ENCODE assay signal across 17 mouse cellular contexts in the genomic region with DNA sequence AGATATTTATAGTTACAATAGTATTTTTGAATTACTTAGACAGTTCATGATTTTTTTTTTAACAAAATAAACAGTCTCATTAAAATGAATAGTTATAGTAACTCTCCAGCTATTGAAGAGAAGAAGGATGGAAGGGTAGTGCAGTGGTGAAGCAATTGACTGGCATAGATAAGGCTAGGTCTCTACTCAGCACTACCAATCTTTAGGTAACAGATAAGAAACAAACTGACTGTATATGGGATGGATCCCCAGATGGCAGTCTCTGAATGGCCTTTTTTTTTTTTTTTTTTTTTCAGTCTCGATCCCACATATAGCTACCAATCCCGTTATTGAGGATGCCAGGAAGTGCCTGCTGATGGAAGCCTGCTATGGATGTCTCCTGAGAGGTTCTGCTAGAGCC.
DNase-seq lines count a peak whose midpoint lies in the region; TF ChIP-seq lines count a peak whose summit lies in the region.
"Had no signal": no experiment of that assay in that cellular context is flagged by ENCODE, and none has a peak within 500 bp of the region (broad histone marks: within the 10 kb centered on the region; RNA-seq: fewer than 3 reads in every experiment).

No protein-coding gene starts in this region.

- no peak for TF ChIP-seq RAD21 in MEL (IDR thresholded peaks at IDR 0.05; ENCODE audit: low read depth, low read length)

- H3K27ac ChIP-seq in MEL (ENCODE audit: control insufficient read depth, low read depth, low read length), result no peak overlapping the region

- TF ChIP-seq CTCF in MEL (IDR thresholded peaks at IDR 0.05 in 2 of 3, conservative IDR thresholded peaks at IDR 0.05 in 1 of 3; ENCODE audit: control insufficient read depth in 1 of 3, insufficient read depth in 1 of 3, low read depth in 2 of 3, low read length in 3 of 3, poor library complexity in 1 of 3, severe bottlenecking in 1 of 3), result no peak

- TF ChIP-seq POLR2A in MEL (IDR thresholded peaks at IDR 0.05; ENCODE audit: control insufficient read depth in 1 of 2, insufficient read depth in 1 of 2, low read depth in 1 of 2, low read length in 2 of 2, poor library complexity in 1 of 2), result no peak

- no peak overlapping the region for H3K4me3 ChIP-seq in MEL (ENCODE audit: control insufficient read depth in 1 of 2, insufficient read depth in 1 of 2, low read depth in 2 of 2, low read length in 2 of 2)

- H3K27me3 ChIP-seq in MEL (ENCODE audit: control insufficient read depth in 1 of 2, insufficient read depth in 2 of 2, low read length in 2 of 2), result no peaks in the 10 kb centered on the region
- H3K27me3 ChIP-seq: CH12.LX, Patski had no signal

- peaks cover 6 to 7% of the 10 kb centered on the region in 2 experiments; a peak in 2 of 4 replicates for H3K4me1 ChIP-seq in MEL (ENCODE audit: control insufficient read depth in 1 of 2, insufficient read depth in 2 of 2, low read length in 2 of 2)

- no peaks in the 10 kb centered on the region for H3K9me3 ChIP-seq in MEL (replicated peaks; ENCODE audit: insufficient read depth, low read length)
- H3K9me3 ChIP-seq: G1E had no signal

- no peaks in the 10 kb centered on the region; a peak in 2 of 4 replicates for H3K36me3 ChIP-seq in MEL (ENCODE audit: control insufficient read depth in 1 of 2, insufficient read depth in 2 of 2, low read length in 2 of 2)
- H3K36me3 ChIP-seq: G1E had no signal

- no peaks in the 10 kb centered on the region for H3K79me2 ChIP-seq in MEL (ENCODE audit: control insufficient read depth, insufficient read depth, low read length, poor library complexity)

- no peak overlapping the region for H3K9ac ChIP-seq in MEL (ENCODE audit: control insufficient read depth, low read depth, low read length, poor library complexity, severe bottlenecking)

- TF ChIP-seq EP300 in MEL (IDR thresholded peaks at IDR 0.05; ENCODE audit: low read depth in 1 of 2, low read length in 2 of 2), result peak; percentile 56 to 66

- DNase-seq in MEL (ENCODE audit: low read depth, low spot score), result no peak
- DNase-seq in adrenal gland, postnatal 36 days, result no peak
- DNase-seq: adrenal gland, adult 2 months; adrenal gland, adult 8-10 months; adrenal gland, postnatal 10 days; adrenal gland, postnatal 14 days; adrenal gland, postnatal 25 days; B cell, adult 2 months; cerebellum, adult 11 months; cerebellum, adult 11-12 months; cerebellum, adult 18-20 months; cerebellum, adult 2 months; cerebellum, adult 8-10 months; cerebellum, adult 9-10 months had no signal

TF ChIP-seq in MEL, 35 proteins besides CTCF, POLR2A, EP300 and RAD21:
- TF ChIP-seq MAFK (IDR thresholded peaks at IDR 0.05; ENCODE audit: borderline replicate concordance, low read depth, low read length), result no peak
- no peak for TF ChIP-seq SMC3 (IDR thresholded peaks at IDR 0.05; ENCODE audit: low read depth, low read length)
- TF ChIP-seq ZMIZ1 (IDR thresholded peaks at IDR 0.05; ENCODE audit: low read depth, low read length), result no peak
- TF ChIP-seq CHD2 (IDR thresholded peaks at IDR 0.05; ENCODE audit: low read length), result no peak
- TF ChIP-seq ZNF384 (IDR thresholded peaks at IDR 0.05; ENCODE audit: low read depth, low read length), result peak; percentile 90
- no peak for TF ChIP-seq BHLHE40 (IDR thresholded peaks at IDR 0.05; ENCODE audit: borderline replicate concordance, low read depth, low read length)
- TF ChIP-seq MEF2A (IDR thresholded peaks at IDR 0.05; ENCODE audit: extremely low read depth, insufficient replicate concordance, low read depth, low read length, poor library complexity, severe bottlenecking), result no peak
- no peak for TF ChIP-seq ZKSCAN1 (IDR thresholded peaks at IDR 0.05; ENCODE audit: low read depth, low read length)
- TF ChIP-seq MYB (IDR thresholded peaks at IDR 0.05; ENCODE audit: low read depth, low read length), result no peak
- TF ChIP-seq UBTF (IDR thresholded peaks at IDR 0.05; ENCODE audit: borderline replicate concordance, insufficient read depth, low read depth, low read length), result no peak
- TF ChIP-seq TBP (IDR thresholded peaks at IDR 0.05; ENCODE audit: low read depth, low read length), result no peak
- TF ChIP-seq USF2 (IDR thresholded peaks at IDR 0.05; ENCODE audit: borderline replicate concordance in 1 of 2, insufficient read depth in 1 of 2, low read depth in 1 of 2, low read length in 2 of 2), result no peak
- TF ChIP-seq RCOR1 (IDR thresholded peaks at IDR 0.05; ENCODE audit: low read depth, low read length), result 0 out of 2 replicates have a peak, but pooled peaks have one; percentile 22
- TF ChIP-seq POLR2AphosphoS5 (IDR thresholded peaks at IDR 0.05; ENCODE audit: borderline replicate concordance, low read depth, low read length), result no peak
- no peak for TF ChIP-seq JUND (IDR thresholded peaks at IDR 0.05; ENCODE audit: low read depth, low read length)
- TF ChIP-seq MYC (IDR thresholded peaks at IDR 0.05; ENCODE audit: low read depth, low read length), result no peak
- TF ChIP-seq ELF1 (IDR thresholded peaks at IDR 0.05; ENCODE audit: low read depth, low read length), result no peak
- TF ChIP-seq ETS1 (IDR thresholded peaks at IDR 0.05; ENCODE audit: low read depth, low read length), result 0 out of 2 replicates have a peak, but pooled peaks have one; percentile 18
- TF ChIP-seq GATA1 (IDR thresholded peaks at IDR 0.05; ENCODE audit: low read depth, low read length), result peak; percentile 58
- no peak for TF ChIP-seq E2F4 (IDR thresholded peaks at IDR 0.05; ENCODE audit: borderline replicate concordance, low read depth, low read length)
- TF ChIP-seq MAX (IDR thresholded peaks at IDR 0.05; ENCODE audit: low read length), result no peak
- peak; percentile 51; the same call in 1 of the 2 replicates for TF ChIP-seq TCF12 (IDR thresholded peaks at IDR 0.05; ENCODE audit: low read depth, low read length)
- TF ChIP-seq GABPA (IDR thresholded peaks at IDR 0.05; ENCODE audit: low read depth, low read length), result no peak
- TF ChIP-seq NRF1 (IDR thresholded peaks at IDR 0.05; ENCODE audit: insufficient read depth, low read depth, low read length, poor library complexity, severe bottlenecking), result no peak
- TF ChIP-seq NELFE (IDR thresholded peaks at IDR 0.05; ENCODE audit: low read depth, low read length), result no peak
- TF ChIP-seq MAZ (IDR thresholded peaks at IDR 0.05; ENCODE audit: low read depth, low read length), result no peak
- no peak for TF ChIP-seq SIN3A (IDR thresholded peaks at IDR 0.05; ENCODE audit: low read length)
- TF ChIP-seq MXI1 (IDR thresholded peaks at IDR 0.05; ENCODE audit: low read depth, low read length), result no peak
- no peak for TF ChIP-seq USF1 (IDR thresholded peaks at IDR 0.05; ENCODE audit: low read depth, low read length)
- no peak for TF ChIP-seq ZC3H11A (IDR thresholded peaks at IDR 0.05; ENCODE audit: low read depth, low read length)
- TF ChIP-seq KAT2A (conservative IDR thresholded peaks at IDR 0.05; ENCODE audit: low read depth, low read length), result no peak
- TF ChIP-seq TAL1 (IDR thresholded peaks at IDR 0.05; ENCODE audit: low read length), result no peak
- TF ChIP-seq HCFC1 (IDR thresholded peaks at IDR 0.05; ENCODE audit: low read depth, low read length), result no peak
- no peak for TF ChIP-seq POLR2AphosphoS2 (IDR thresholded peaks at IDR 0.05; ENCODE audit: low read length)
- TF ChIP-seq CHD1 (IDR thresholded peaks at IDR 0.05; ENCODE audit: low read depth, low read length), result no peak
